Mouse (Mus musculus) MEL (cell line): ENCODE results near the gene Sfrp5. TPM values are rescaled to one million over a fixed set of nuclear protein-coding genes. Genes with fewer than 3 reads are reported as not detected.

ENCODE experiments used
- DNase-seq: peaks from one replicate; pipeline ENCODE4 v3.0.0; 2011; ENCODE audit warnings: low read depth, low spot score
- H3K27ac ChIP-seq: 2 replicates; pipeline ENCODE4 v1.5.1; 2012; ENCODE audit warnings: low read depth, mild to moderate bottlenecking, control low read depth, low read length, moderate library complexity; ENCODE audit not compliant: control insufficient read depth
- H3K27me3 ChIP-seq, 2 experiments: fragments of 150-350 bp in 1 of 2; sonication (generic) in 1 of 2; 2 replicates each; pipeline ENCODE4 v1.6.1; 2012; ENCODE audit warnings: low read length in 2 of 2, mild to moderate bottlenecking in 2 of 2, improper control_type of control experiment in 1 of 2, moderate library complexity in 1 of 2; ENCODE audit not compliant: insufficient read depth in 2 of 2, control insufficient read depth in 1 of 2
- H3K36me3 ChIP-seq, 2 experiments: 2 replicates each; pipeline ENCODE4 v1.6.1; 2012 to 2014; ENCODE audit warnings: low read length in 2 of 2, improper control_type of control experiment in 1 of 2, inconsistent platforms in 1 of 2, mild to moderate bottlenecking in 1 of 2; ENCODE audit not compliant: insufficient read depth in 2 of 2, control insufficient read depth in 1 of 2
- H3K4me1 ChIP-seq, 2 experiments: fragments of 150-350 bp in 1 of 2; sonication (generic) in 1 of 2; 2 replicates each; pipeline ENCODE4 v1.6.1; 2012; ENCODE audit warnings: low read length in 2 of 2, improper control_type of control experiment in 1 of 2, mild to moderate bottlenecking in 1 of 2; ENCODE audit not compliant: insufficient read depth in 2 of 2, control insufficient read depth in 1 of 2
- H3K4me3 ChIP-seq, 2 experiments: fragments of 150-350 bp in 1 of 2; sonication (generic) in 1 of 2; 2 replicates each; pipeline ENCODE4 v1.5.1; 2012; ENCODE audit warnings: low read depth in 2 of 2, low read length in 2 of 2, mild to moderate bottlenecking in 2 of 2, moderate library complexity in 2 of 2, control low read depth in 1 of 2, improper control_type of control experiment in 1 of 2; ENCODE audit not compliant: control insufficient read depth in 1 of 2, insufficient read depth in 1 of 2
- H3K79me2 ChIP-seq: 2 replicates; pipeline ENCODE4 v1.6.1; 2012; ENCODE audit warnings: mild to moderate bottlenecking, low read length, moderate library complexity; ENCODE audit not compliant: control insufficient read depth, poor library complexity, insufficient read depth
- H3K9ac ChIP-seq: 2 replicates; pipeline ENCODE4 v1.6.1; 2012; ENCODE audit warnings: low read depth, mild to moderate bottlenecking, control low read depth, low read length, moderate library complexity; ENCODE audit not compliant: control insufficient read depth, poor library complexity, severe bottlenecking
- H3K9me3 ChIP-seq: fragments of 150-350 bp; sonication (generic); replicated peaks from 2 replicates; pipeline ENCODE4 v1.6.1; 2012; ENCODE audit warnings: mild to moderate bottlenecking, low read length, improper control_type of control experiment, moderate library complexity; ENCODE audit not compliant: insufficient read depth
- CHD1 ChIP-seq: IDR thresholded peaks from 2 replicates; pipeline ENCODE4 v1.6.1; 2012; ENCODE audit warnings: low read depth, mild to moderate bottlenecking, inconsistent platforms, low read length, improper control_type of control experiment
- CHD2 ChIP-seq: IDR thresholded peaks from 2 replicates; pipeline ENCODE4 v1.6.1; 2011; ENCODE audit warnings: low read length, improper control_type of control experiment
- CTCF ChIP-seq, 3 experiments: IDR thresholded peaks in 2 of 3; conservative IDR thresholded peaks in 1 of 3; 2 replicates each; pipeline ENCODE4 v1.5.1; 2011 to 2012; ENCODE audit warnings: low read length in 3 of 3, low read depth in 2 of 3, mild to moderate bottlenecking in 2 of 3, improper control_type of control experiment in 1 of 3, inconsistent platforms in 1 of 3, mixed read lengths in 1 of 3, moderate library complexity in 1 of 3; ENCODE audit not compliant: control insufficient read depth in 1 of 3, insufficient read depth in 1 of 3, poor library complexity in 1 of 3, severe bottlenecking in 1 of 3
- E2F4 ChIP-seq: IDR thresholded peaks from 2 replicates; pipeline ENCODE4 v1.6.1; 2011; ENCODE audit warnings: low read depth, low read length, improper control_type of control experiment, borderline replicate concordance
- ELF1 ChIP-seq: IDR thresholded peaks from 2 replicates; pipeline ENCODE4 v1.6.1; 2014; ENCODE audit warnings: low read depth, mild to moderate bottlenecking, inconsistent platforms, low read length, improper control_type of control experiment, moderate library complexity
- EP300 ChIP-seq, 2 experiments: IDR thresholded peaks; 2 replicates each; pipeline ENCODE4 v1.6.1; 2011; ENCODE audit warnings: improper control_type of control experiment in 2 of 2, low read length in 2 of 2, low read depth in 1 of 2, mild to moderate bottlenecking in 1 of 2
- ETS1 ChIP-seq: IDR thresholded peaks from 2 replicates; pipeline ENCODE4 v1.6.1; 2012; ENCODE audit warnings: low read depth, mild to moderate bottlenecking, inconsistent platforms, low read length, improper control_type of control experiment, moderate library complexity
- GATA1 ChIP-seq: IDR thresholded peaks from 2 replicates; pipeline ENCODE4 v1.6.1; 2011; ENCODE audit warnings: low read depth, low read length, improper control_type of control experiment
- HCFC1 ChIP-seq: IDR thresholded peaks from 2 replicates; pipeline ENCODE4 v1.6.1; 2012; ENCODE audit warnings: low read depth, mild to moderate bottlenecking, inconsistent platforms, low read length, improper control_type of control experiment, moderate library complexity
- JUND ChIP-seq: IDR thresholded peaks from 2 replicates; pipeline ENCODE4 v1.6.1; 2011; ENCODE audit warnings: low read depth, mild to moderate bottlenecking, improper control_type of control experiment, low read length
- MXI1 ChIP-seq: IDR thresholded peaks from 2 replicates; pipeline ENCODE4 v1.6.1; 2011; ENCODE audit warnings: mild to moderate bottlenecking, low read depth, low read length, improper control_type of control experiment
- NRF1 ChIP-seq: IDR thresholded peaks from 2 replicates; pipeline ENCODE4 v1.6.1; 2014; ENCODE audit warnings: low read depth, mild to moderate bottlenecking, inconsistent platforms, low read length, improper control_type of control experiment, moderate library complexity; ENCODE audit not compliant: poor library complexity, insufficient read depth, severe bottlenecking
- POLR2AphosphoS2 ChIP-seq: IDR thresholded peaks from 2 replicates; pipeline ENCODE4 v1.6.1; 2011; ENCODE audit warnings: low read length, improper control_type of control experiment
- SMC3 ChIP-seq: IDR thresholded peaks from 2 replicates; pipeline ENCODE4 v1.6.1; 2011; ENCODE audit warnings: low read depth, low read length, improper control_type of control experiment
- TAL1 ChIP-seq: IDR thresholded peaks from 2 replicates; pipeline ENCODE4 v1.6.1; 2012; ENCODE audit warnings: mild to moderate bottlenecking, inconsistent platforms, low read length, moderate library complexity, mixed read lengths
- TCF12 ChIP-seq: IDR thresholded peaks from 2 replicates; pipeline ENCODE4 v1.6.1; 2014; ENCODE audit warnings: low read depth, mild to moderate bottlenecking, inconsistent platforms, low read length, improper control_type of control experiment, moderate library complexity
- UBTF ChIP-seq: IDR thresholded peaks from 2 replicates; pipeline ENCODE4 v1.6.1; 2012; ENCODE audit warnings: low read depth, mild to moderate bottlenecking, inconsistent platforms, low read length, improper control_type of control experiment, moderate library complexity, borderline replicate concordance; ENCODE audit not compliant: insufficient read depth
- USF1 ChIP-seq: IDR thresholded peaks from 2 replicates; pipeline ENCODE4 v1.6.1; 2014; ENCODE audit warnings: low read depth, mild to moderate bottlenecking, inconsistent platforms, low read length, improper control_type of control experiment, moderate library complexity
- USF2 ChIP-seq, 2 experiments: IDR thresholded peaks; 2 replicates each; pipeline ENCODE4 v1.6.1; 2011 to 2012; ENCODE audit warnings: improper control_type of control experiment in 2 of 2, low read length in 2 of 2, borderline replicate concordance in 1 of 2, inconsistent platforms in 1 of 2, low read depth in 1 of 2, mild to moderate bottlenecking in 1 of 2; ENCODE audit not compliant: insufficient read depth in 1 of 2
- ZC3H11A ChIP-seq: IDR thresholded peaks from 2 replicates; pipeline ENCODE4 v1.6.1; 2012; ENCODE audit warnings: low read depth, mild to moderate bottlenecking, inconsistent platforms, low read length, improper control_type of control experiment
- polyA plus RNA-seq, 2 experiments: library from polyadenylated mRNA; stranded (reverse) in 1 of 2; unstranded in 1 of 2; fragments of >175 nt in 1 of 2; fragments of >200 nt in 1 of 2; gene quantifications; 2 replicates each; pipeline versions ENCODE4 v1.2.1 to v1.2.4; 2012; ENCODE audit warnings: low replicate concordance in 2 of 2, low read depth in 1 of 2; ENCODE audit not compliant: insufficient read length in 2 of 2, insufficient read depth in 1 of 2, missing spikeins in 1 of 2
- total RNA-seq: library from RNA; depleted of rRNA; stranded (reverse); fragments of 300-350 nt; gene quantifications from 2 replicates; pipeline ENCODE4 v1.2.3, GENCODE M21; 2012

The Sfrp5 gene
- total and polyA plus RNA-seq, 3 experiments, result 0.50 TPM; not detected in 2

DNA sequence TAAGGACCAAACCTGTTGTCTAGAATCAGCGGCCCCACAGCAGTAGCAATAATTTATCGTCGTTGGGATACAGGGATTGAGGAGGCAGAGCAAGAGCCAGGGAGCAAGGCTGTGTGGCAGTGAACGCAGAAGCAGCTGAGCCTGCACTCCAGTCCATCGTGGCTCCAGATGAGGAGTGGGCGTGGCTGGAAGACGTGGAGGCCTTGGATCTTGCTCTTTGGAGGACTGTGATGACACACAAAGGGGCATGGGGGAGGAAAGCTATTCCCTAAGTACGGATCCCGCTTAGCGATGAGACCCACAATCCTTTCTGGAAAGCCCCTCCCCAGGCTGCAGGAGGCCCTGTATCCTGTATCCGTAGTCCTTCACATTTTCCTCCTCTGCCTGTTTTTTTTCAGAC is 4.0 kb downstream of the Sfrp5 start:
- no peak overlapping the region for H3K4me3 ChIP-seq
- DNase-seq, result no peak
- no peaks in the 10 kb centered on the region for H3K79me2 ChIP-seq
- no peaks in the 10 kb centered on the region for H3K36me3 ChIP-seq
- no peak overlapping the region for H3K27ac ChIP-seq
- 0 out of 4 replicates have a peak, but pooled peaks cover 0 to 4% of the 10 kb centered on the region in 2 experiments for H3K4me1 ChIP-seq
- no peak overlapping the region for H3K9ac ChIP-seq
- no peaks in the 10 kb centered on the region for H3K27me3 ChIP-seq
- H3K9me3 ChIP-seq, result no peaks in the 10 kb centered on the region
- TF ChIP-seq ELF1, result no peak

DNA sequence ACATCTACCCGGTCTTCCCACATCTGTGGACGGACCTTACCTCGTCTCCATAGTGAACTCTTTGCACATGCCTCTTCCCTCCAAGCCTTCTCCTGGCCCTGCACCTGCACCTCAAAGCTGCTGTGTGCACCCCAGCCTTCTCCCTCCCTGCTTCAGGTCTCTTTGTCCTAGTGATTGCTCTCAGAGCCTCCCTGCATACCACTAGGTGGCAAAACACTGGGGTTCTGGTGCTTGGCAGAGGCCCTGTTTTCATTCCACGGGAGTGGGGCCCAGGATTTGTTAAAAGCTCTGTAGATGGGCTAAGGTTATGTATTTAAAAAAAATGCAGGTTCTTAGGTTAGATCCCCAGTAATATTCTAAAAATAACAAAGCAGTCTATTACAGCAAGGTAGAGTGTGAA is 5.0 kb downstream of the Sfrp5 start:
- Histone ChIP-seq H3K27me3 (no peaks in the 10 kb centered on the region), H3K4me3 (no peak overlapping the region), H3K4me1 (no peaks in the 10 kb centered on the region), H3K79me2 (no peaks in the 10 kb centered on the region), H3K27ac (no peak overlapping the region), H3K36me3 (peaks cover 0 to 2% of the 10 kb centered on the region in 2 experiments; a peak in 1 of 4 replicates), H3K9ac (no peak overlapping the region), H3K9me3 (no peaks in the 10 kb centered on the region)
- TF ChIP-seq CTCF (IDR thresholded peaks at IDR 0.05 in 2 of 3, conservative IDR thresholded peaks at IDR 0.05 in 1 of 3; ENCODE audit: control insufficient read depth in 1 of 3, insufficient read depth in 1 of 3, low read depth in 2 of 3, low read length in 3 of 3, poor library complexity in 1 of 3, severe bottlenecking in 1 of 3), result peak in 2 of 3 experiments; percentile 10 to 36; a peak in 2 of 6 replicates
- TF ChIP-seq UBTF, result no peak
- TF ChIP-seq SMC3, result peak; percentile 48
- no peak for TF ChIP-seq TAL1
- no peak for DNase-seq

- Histone ChIP-seq H3K4me1 (no peaks in the 10 kb centered on the region), H3K27ac (no peak overlapping the region), H3K9me3 (no peaks in the 10 kb centered on the region), H3K4me3 (no peak overlapping the region), H3K36me3 (peaks cover 0 to 6% of the 10 kb centered on the region in 2 experiments; a peak in 1 of 4 replicates), H3K9ac (no peak overlapping the region), H3K79me2 (no peaks in the 10 kb centered on the region)
- TF ChIP-seq CHD1, result no peak
- no peak for TF ChIP-seq USF2 (IDR thresholded peaks at IDR 0.05; ENCODE audit: borderline replicate concordance in 1 of 2, insufficient read depth in 1 of 2, low read depth in 1 of 2, low read length in 2 of 2)
- TF ChIP-seq MXI1, result no peak
- no peak for TF ChIP-seq EP300 (IDR thresholded peaks at IDR 0.05; ENCODE audit: low read depth in 1 of 2, low read length in 2 of 2)
- no peak for TF ChIP-seq ZC3H11A
- TF ChIP-seq SMC3, result no peak
- TF ChIP-seq CHD2, result no peak
- TF ChIP-seq POLR2AphosphoS2, result no peak
- no peak for TF ChIP-seq JUND
- no peak for TF ChIP-seq UBTF
- no peak for TF ChIP-seq ETS1
- no peak for TF ChIP-seq E2F4
- TF ChIP-seq GATA1, result no peak
- TF ChIP-seq ELF1, result no peak
- TF ChIP-seq NRF1, result no peak
- TF ChIP-seq USF1, result no peak
- no peak for TF ChIP-seq TCF12
- no peak for TF ChIP-seq CTCF (IDR thresholded peaks at IDR 0.05 in 2 of 3, conservative IDR thresholded peaks at IDR 0.05 in 1 of 3; ENCODE audit: control insufficient read depth in 1 of 3, insufficient read depth in 1 of 3, low read depth in 2 of 3, low read length in 3 of 3, poor library complexity in 1 of 3, severe bottlenecking in 1 of 3)
- no peak for TF ChIP-seq HCFC1
- TF ChIP-seq, all 39 proteins: peak for 0
- no peak for DNase-seq
- H3K27me3 ChIP-seq, result no peaks in the 10 kb centered on the region
Observed at GRCm38 (mm10) chr19:42196378-42196777, 5.7 kb downstream of the Sfrp5 start.
